Mouse (Mus musculus): ENCODE data around the gene Qrich2.

Qrich2 gene

GRCm38 (mm10) chr11:116466141-116466540 is at the start of gene Qrich2:
TSS of gene Qrich2 (minus strand) at chr11:116466241.
- in situ Hi-C loops (cut with MboI; ENCODE audit: unreplicated experiment in 2 of 2) = loop anchor here in 1 of 2 experiments (10.0 kb wide), 3 partner anchors 321 to 741 kb away; partner anchors contain the start of genes Recql5 and Sap30bp

GRCm38 (mm10) chr11:116515330-116516020 is 49.4 kb upstream of the Qrich2 start:
- in situ Hi-C loops (cut with MboI; ENCODE audit: unreplicated experiment in 2 of 2) = loop anchor here (25.0 kb wide), 3 partner anchors 297 to 1178 kb away; partner anchors contain the start of gene Otop3 (in 1 of the 2)

GRCm38 (mm10) chr11:116513531-116514038 is 47.5 kb upstream of the Qrich2 start:
- in situ Hi-C loops (cut with MboI; ENCODE audit: unreplicated experiment in 2 of 2) = loop anchor here (25.0 kb wide), 3 partner anchors 299 to 1176 kb away; partner anchors contain the start of gene Otop3 (in 1 of the 2)

- in situ Hi-C loops (cut with MboI; ENCODE audit: unreplicated experiment in 2 of 2) = loop anchor here (25.0 kb wide), 3 partner anchors 299 to 1176 kb away; partner anchors contain the start of gene Otop3 (in 1 of the 2)
These were observed 46.9 kb upstream of the Qrich2 start for GRCm38 (mm10) chr11:116512987-116513386.

- in situ Hi-C loops (cut with MboI; ENCODE audit: unreplicated experiment in 2 of 2) = loop anchor here (25.0 kb wide), 3 partner anchors 300 to 1175 kb away; partner anchors contain the start of gene Otop3 (in 1 of the 2)
These were observed 46.1 kb upstream of the Qrich2 start for GRCm38 (mm10) chr11:116512154-116512553.

GRCm38 (mm10) chr11:116511301-116511868 is 45.3 kb upstream of the Qrich2 start:
- in situ Hi-C loops (cut with MboI; ENCODE audit: unreplicated experiment in 2 of 2) = loop anchor here (25.0 kb wide), 3 partner anchors 301 to 1174 kb away; partner anchors contain the start of gene Otop3 (in 1 of the 2)

- in situ Hi-C loops (cut with MboI; ENCODE audit: unreplicated experiment in 2 of 2) = loop anchor here (10.0 to 25.0 kb wide), 4 partner anchors 296 to 1171 kb away; partner anchors contain the start of gene Otop3 (in 1 of the 2)
These were observed 42.6 kb upstream of the Qrich2 start for GRCm38 (mm10) chr11:116508689-116509088.

GRCm38 (mm10) chr11:116506151-116506875 is 40.3 kb upstream of the Qrich2 start:
- in situ Hi-C loops (cut with MboI; ENCODE audit: unreplicated experiment in 2 of 2) = loop anchor here (10.0 to 25.0 kb wide), 4 partner anchors 298 to 1169 kb away; partner anchors contain the start of gene Otop3 (in 1 of the 2)

- in situ Hi-C loops (cut with MboI; ENCODE audit: unreplicated experiment in 2 of 2) = loop anchor here (10.0 to 25.0 kb wide), 4 partner anchors 299 to 1168 kb away; partner anchors contain the start of gene Otop3 (in 1 of the 2)
These were observed 39.5 kb upstream of the Qrich2 start for GRCm38 (mm10) chr11:116505573-116505972.

GRCm38 (mm10) chr11:116504516-116504915 is 38.5 kb upstream of the Qrich2 start:
- in situ Hi-C loops (cut with MboI; ENCODE audit: unreplicated experiment in 2 of 2) = loop anchor here (10.0 to 25.0 kb wide), 4 partner anchors 300 to 1167 kb away; partner anchors contain the start of gene Otop3 (in 1 of the 2)

GRCm38 (mm10) chr11:116501005-116501746 is 35.1 kb upstream of the Qrich2 start:
- in situ Hi-C loops (cut with MboI; ENCODE audit: unreplicated experiment in 2 of 2) = loop anchor here (10.0 to 25.0 kb wide), 4 partner anchors 304 to 1164 kb away; partner anchors contain the start of gene Otop3 (in 1 of the 2)

- in situ Hi-C loops (cut with MboI; ENCODE audit: unreplicated experiment in 2 of 2) = loop anchor here in 1 of 2 experiments (10.0 kb wide), 1 partner anchor 126 kb away; the partner anchor contains the start of gene Rhbdf2
These were observed 33.0 kb upstream of the Qrich2 start for GRCm38 (mm10) chr11:116499018-116499417.

- in situ Hi-C loops (cut with MboI; ENCODE audit: unreplicated experiment in 2 of 2) = loop anchor here in 1 of 2 experiments (10.0 kb wide), 1 partner anchor 126 kb away; the partner anchor contains the start of gene Rhbdf2
These were observed 32.6 kb upstream of the Qrich2 start for GRCm38 (mm10) chr11:116498596-116498995.

- in situ Hi-C loops (cut with MboI; ENCODE audit: unreplicated experiment in 2 of 2) = loop anchor here in 1 of 2 experiments (10.0 kb wide), 1 partner anchor 127 kb away; the partner anchor contains the start of gene Rhbdf2
These were observed 31.3 kb upstream of the Qrich2 start for GRCm38 (mm10) chr11:116497313-116497712.

GRCm38 (mm10) chr11:116494474-116495174 is 28.6 kb upstream of the Qrich2 start:
- in situ Hi-C loops (cut with MboI; ENCODE audit: unreplicated experiment in 2 of 2) = loop anchor here in 1 of 2 experiments (10.0 kb wide), 1 partner anchor 130 kb away; the partner anchor contains the start of gene Rhbdf2

- in situ Hi-C loops (cut with MboI; ENCODE audit: unreplicated experiment in 2 of 2) = loop anchor here in 1 of 2 experiments (10.0 kb wide), 1 partner anchor 131 kb away; the partner anchor contains the start of gene Rhbdf2
These were observed 27.8 kb upstream of the Qrich2 start, which contains the start of gene Prpsap1 for GRCm38 (mm10) chr11:116493795-116494252. TSS of gene Prpsap1 (minus strand) at chr11:116494202.

- in situ Hi-C loops (cut with MboI; ENCODE audit: unreplicated experiment in 2 of 2) = loop anchor here in 1 of 2 experiments (10.0 kb wide), 1 partner anchor 132 kb away; the partner anchor contains the start of gene Rhbdf2
These were observed 27.1 kb upstream of the Qrich2 start for GRCm38 (mm10) chr11:116493191-116493590.

- in situ Hi-C loops (cut with MboI; ENCODE audit: unreplicated experiment in 2 of 2) = loop anchor here in 1 of 2 experiments (10.0 kb wide), 1 partner anchor 132 kb away; the partner anchor contains the start of gene Rhbdf2
These were observed 26.5 kb upstream of the Qrich2 start for GRCm38 (mm10) chr11:116492507-116492906.
